In the genomic region with DNA sequence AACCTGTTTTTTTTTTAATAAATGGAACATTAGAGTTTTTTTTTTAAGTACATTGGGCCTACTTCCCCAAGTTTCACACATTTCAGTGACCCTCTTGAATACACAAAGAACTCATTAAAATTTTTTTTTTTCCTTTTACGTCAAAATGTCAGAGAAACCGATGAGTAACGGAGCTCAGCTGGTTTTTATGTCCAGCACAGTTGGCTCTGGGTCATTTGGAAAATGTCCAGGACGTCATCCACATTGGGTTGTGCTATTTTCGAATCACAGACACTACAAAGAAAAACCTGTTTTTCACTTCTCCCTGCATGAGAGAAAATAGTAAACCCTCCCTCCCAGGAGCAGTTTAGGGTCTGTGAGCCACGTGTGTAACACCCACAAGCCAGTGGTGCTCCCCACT, we compare ENCODE assay signal across 15 mouse cellular contexts. TPM values are rescaled to one million over a fixed set of nuclear protein-coding genes. Genes with fewer than 3 reads are reported as not detected.
DNase-seq lines count a peak whose midpoint lies in the region; ATAC-seq and TF ChIP-seq lines count a peak whose summit lies in the region.
"Had no signal": no experiment of that assay in that cellular context is flagged by ENCODE, and none has a peak within 500 bp of the region (broad histone marks: within the 10 kb centered on the region; RNA-seq: fewer than 3 reads in every experiment).

No protein-coding gene starts in this region.

- DNase-seq in heart, adult 8-10 months (ENCODE audit: low spot score), result peak; percentile 29
- DNase-seq in limb, embryonic 14.5 days (ENCODE audit: low spot score), result peak; percentile 13
- no peak for DNase-seq in limb, embryonic 10.5 days (ENCODE audit: low spot score)
- DNase-seq in adrenal gland, adult 8-10 months, result peak; percentile 11
- DNase-seq in lung, postnatal 14 days, result peak; percentile 44
- DNase-seq in embryo, embryonic 10 days (ENCODE audit: low spot score), result no peak
- DNase-seq: cerebellum, adult 11 months had no signal

- WGBS in heart, embryonic 11.5 days (ENCODE audit: insufficient replicate concordance), result 63% methylated on average over 6 of the region's 6 CpGs
- WGBS in limb, embryonic 14.5 days, result 28% methylated on average over 6 of the region's 6 CpGs
- WGBS in limb, embryonic 10.5 days, result 80% methylated on average over 6 of the region's 6 CpGs

- no peak overlapping the region for H3K27ac ChIP-seq in heart, embryonic 11.5 days (ENCODE audit: low read depth, low read length)
- no peak overlapping the region for H3K27ac ChIP-seq in limb, embryonic 14.5 days (replicated peaks; ENCODE audit: low read depth, low read length)
- H3K27ac ChIP-seq in limb, embryonic 10.5 days, result no peak overlapping the region
- H3K27ac ChIP-seq: heart, embryonic 13.5 days; limb, embryonic 15.5 days; stomach, embryonic 15.5 days had no signal

- no peak for TF ChIP-seq POLR2A in limb, embryonic 14.5 days (IDR thresholded peaks at IDR 0.05; ENCODE audit: borderline replicate concordance, extremely low read depth, insufficient read depth, insufficient read length)

- no peak for ATAC-seq in heart, embryonic 11.5 days (replicated peaks; ENCODE audit: insufficient number of reproducible peaks, low FRiP score, low TSS enrichment)
- no peak for ATAC-seq in limb, embryonic 14.5 days (ENCODE audit: low FRiP score, low read depth)
- ATAC-seq in activated CD4-positive, CD25-positive, alpha-beta regulatory T cell, adult 4 months, result no peak
- ATAC-seq: forebrain, embryonic 16.5 days had no signal

- no peaks in the 10 kb centered on the region for H3K36me3 ChIP-seq in heart, embryonic 11.5 days (ENCODE audit: control insufficient read depth, insufficient read depth, low read length)
- H3K36me3 ChIP-seq in limb, embryonic 14.5 days (ENCODE audit: control insufficient read depth, insufficient read depth, low read length), result no peaks in the 10 kb centered on the region
- no peaks in the 10 kb centered on the region for H3K36me3 ChIP-seq in limb, embryonic 10.5 days
- H3K36me3 ChIP-seq: heart, embryonic 13.5 days; limb, embryonic 15.5 days; stomach, embryonic 15.5 days had no signal

- H3K27me3 ChIP-seq in heart, embryonic 11.5 days (ENCODE audit: control insufficient read depth, insufficient read depth, low read length), result no peaks in the 10 kb centered on the region
- H3K27me3 ChIP-seq in limb, embryonic 14.5 days (ENCODE audit: control insufficient read depth, insufficient read depth, low read length), result no peaks in the 10 kb centered on the region
- no peaks in the 10 kb centered on the region for H3K27me3 ChIP-seq in limb, embryonic 10.5 days (ENCODE audit: low read depth, poor library complexity, severe bottlenecking)
- H3K27me3 ChIP-seq: heart, embryonic 13.5 days; limb, embryonic 15.5 days; stomach, embryonic 15.5 days had no signal

- no peak overlapping the region for H3K9ac ChIP-seq in heart, embryonic 11.5 days (ENCODE audit: low read depth, low read length)
- H3K9ac ChIP-seq in limb, embryonic 14.5 days (ENCODE audit: low read depth, low read length, severe bottlenecking), result no peak overlapping the region
- H3K9ac ChIP-seq: heart, embryonic 13.5 days; limb, embryonic 15.5 days; stomach, embryonic 15.5 days had no signal

- H3K9me3 ChIP-seq in heart, embryonic 11.5 days (replicated peaks; ENCODE audit: control insufficient read depth, low read length), result no peaks in the 10 kb centered on the region; the same call in 1 of the 2 replicates
- 0 out of 2 replicates have a peak, but pooled peaks cover 8% of the 10 kb centered on the region for H3K9me3 ChIP-seq in limb, embryonic 14.5 days (ENCODE audit: control insufficient read depth, low read length)
- H3K9me3 ChIP-seq in limb, embryonic 10.5 days (replicated peaks), result no peaks in the 10 kb centered on the region
- H3K9me3 ChIP-seq: stomach, embryonic 15.5 days had no signal

- H3K4me1 ChIP-seq in heart, embryonic 11.5 days (ENCODE audit: control insufficient read depth, insufficient read depth, low read length), result no peaks in the 10 kb centered on the region
- no peaks in the 10 kb centered on the region for H3K4me1 ChIP-seq in limb, embryonic 14.5 days (ENCODE audit: control insufficient read depth, insufficient read depth, low read length)
- H3K4me1 ChIP-seq in limb, embryonic 10.5 days, result no peaks in the 10 kb centered on the region
- H3K4me1 ChIP-seq: heart, embryonic 13.5 days; limb, embryonic 15.5 days; stomach, embryonic 15.5 days had no signal

- H3K4me3 ChIP-seq in heart, embryonic 11.5 days (ENCODE audit: low read depth, low read length), result no peak overlapping the region
- H3K4me3 ChIP-seq in limb, embryonic 14.5 days (replicated peaks; ENCODE audit: low read length), result no peak overlapping the region
- no peak overlapping the region for H3K4me3 ChIP-seq in limb, embryonic 10.5 days
- H3K4me3 ChIP-seq: heart, embryonic 13.5 days; limb, embryonic 15.5 days; stomach, embryonic 15.5 days had no signal

- H3K4me2 ChIP-seq in heart, embryonic 11.5 days, result no peak overlapping the region
- H3K4me2 ChIP-seq in limb, embryonic 14.5 days (replicated peaks; ENCODE audit: low read depth, low read length, severe bottlenecking), result no peak overlapping the region
- H3K4me2 ChIP-seq: heart, embryonic 13.5 days; limb, embryonic 15.5 days; stomach, embryonic 15.5 days had no signal

RNA-seq across cellular contexts. Expression of gene Ifng, which starts 25.6 kb away (rescaled TPM):
- not detected for total RNA-seq in heart, adult 8-10 months (2022)
- not detected in 2 replicates for polyA plus RNA-seq in heart, embryonic 11.5 days (2014; fragmentation: Nextera tagmentation; extraction: Ambion mirVana)
- not detected in 2 replicates for polyA plus RNA-seq in limb, embryonic 14.5 days (2012; rRNA removed)
- not detected in 2 replicates for polyA plus RNA-seq in limb, embryonic 14.5 days (2014; fragmentation: Nextera tagmentation; extraction: Ambion mirVana)
- polyA plus RNA-seq in limb, embryonic 10.5 days (2016; fragmentation: Nextera tagmentation; extraction: Ambion mirVana), result not detected in 2 replicates
- under 1 TPM in 1 of 4 experiments, not detected in 3; 0.80 TPM for total RNA-seq in adrenal gland, adult 8-10 months (2022)
- 1 to 10 TPM; 8.9 to 9.8 TPM for polyA plus RNA-seq in activated CD4-positive, CD25-positive, alpha-beta regulatory T cell, adult 4 months (2017; shearing (Covaris generic))
- total RNA-seq: layer of hippocampus, postnatal 14 days had no signal
- polyA plus RNA-seq: forebrain, embryonic 16.5 days; heart, embryonic 13.5 days; intestine, embryonic 14.5 days; limb, embryonic 15.5 days; stomach, embryonic 15.5 days had no signal

Comparison
In these comparisons a context has a peak if more than half of its experiments do, and no peak if none do; other contexts are left out.
1. DNase-seq: peak in heart, adult 8-10 months (single experiment), limb, embryonic 14.5 days (single experiment), adrenal gland, adult 8-10 months (single experiment) and lung, postnatal 14 days (single experiment); none in limb, embryonic 10.5 days (single experiment) and embryo, embryonic 10 days (single experiment).